Mouse (Mus musculus) liver, embryonic 15.5 days (tissue): Measurements from ENCODE around the gene Polr3g. TPM values are rescaled to one million over a fixed set of nuclear protein-coding genes. Genes with fewer than 3 reads are reported as not detected.
"Not testable (repeated sequence)": the region's sequence is repeated elsewhere in the genome, so short reads cannot be mapped to it uniquely, and the experiment has no call there.

Source experiments
- ATAC-seq: fragments of 200-750 bp; cut with Nextera tagmentation; 2 replicates; pipeline ENCODE4 v1.8.0; 2017; ENCODE audit warnings: moderate number of reproducible peaks, mild to moderate bottlenecking, moderate library complexity; ENCODE audit not compliant: insufficient read depth
- H3K27ac ChIP-seq: fragments of 300-500 bp; sonication (generic); replicated peaks from 2 replicates; pipeline ENCODE4 v1.5.1; 2015; ENCODE audit warnings: mild to moderate bottlenecking, inconsistent platforms
- H3K27me3 ChIP-seq: fragments of 300-500 bp; sonication (generic); 2 replicates; pipeline ENCODE4 v1.6.1; 2015; ENCODE audit warnings: mild to moderate bottlenecking, inconsistent platforms
- H3K36me3 ChIP-seq: fragments of 300-500 bp; sonication (generic); replicated peaks from 2 replicates; pipeline ENCODE4 v1.6.1; 2015; ENCODE audit warnings: moderate library complexity, mild to moderate bottlenecking, inconsistent platforms
- H3K4me1 ChIP-seq: fragments of 300-500 bp; sonication (generic); replicated peaks from 2 replicates; pipeline ENCODE4 v1.6.1; 2015; ENCODE audit warnings: inconsistent platforms
- H3K4me2 ChIP-seq: fragments of 300-500 bp; sonication (generic); 2 replicates; pipeline ENCODE4 v1.6.1; 2015; ENCODE audit warnings: moderate library complexity, mild to moderate bottlenecking, inconsistent platforms
- H3K4me3 ChIP-seq: fragments of 300-500 bp; sonication (generic); replicated peaks from 2 replicates; pipeline ENCODE4 v1.5.1; 2015; ENCODE audit warnings: mild to moderate bottlenecking, inconsistent platforms
- H3K9ac ChIP-seq: fragments of 300-500 bp; sonication (generic); 2 replicates; pipeline ENCODE4 v1.6.1; 2015; ENCODE audit warnings: moderate library complexity, mild to moderate bottlenecking, inconsistent platforms
- H3K9me3 ChIP-seq: fragments of 300-500 bp; sonication (generic); replicated peaks from 2 replicates; pipeline ENCODE4 v1.6.1; 2016; ENCODE audit warnings: inconsistent platforms
- WGBS: fragments of 180-500 bp; shearing (Covaris S2); methylation state at CpG from one replicate; pipeline ENCODE4 v1.1.7; 2015; ENCODE audit warnings: mixed read lengths; ENCODE audit not compliant: insufficient replicate concordance; 5-methylcytosine and 5-hydroxymethylcytosine counted together
- polyA plus RNA-seq: library from polyadenylated mRNA; unstranded; fragments of >200 nt; fragmentation: Nextera tagmentation; extraction: Ambion mirVana; gene quantifications from 2 replicates; pipeline ENCODE4 v1.2.1, GENCODE M21; 2015

Polr3g gene
- polyA plus RNA-seq, 1 experiment from 2014 or later = 10.0 TPM

DNA sequence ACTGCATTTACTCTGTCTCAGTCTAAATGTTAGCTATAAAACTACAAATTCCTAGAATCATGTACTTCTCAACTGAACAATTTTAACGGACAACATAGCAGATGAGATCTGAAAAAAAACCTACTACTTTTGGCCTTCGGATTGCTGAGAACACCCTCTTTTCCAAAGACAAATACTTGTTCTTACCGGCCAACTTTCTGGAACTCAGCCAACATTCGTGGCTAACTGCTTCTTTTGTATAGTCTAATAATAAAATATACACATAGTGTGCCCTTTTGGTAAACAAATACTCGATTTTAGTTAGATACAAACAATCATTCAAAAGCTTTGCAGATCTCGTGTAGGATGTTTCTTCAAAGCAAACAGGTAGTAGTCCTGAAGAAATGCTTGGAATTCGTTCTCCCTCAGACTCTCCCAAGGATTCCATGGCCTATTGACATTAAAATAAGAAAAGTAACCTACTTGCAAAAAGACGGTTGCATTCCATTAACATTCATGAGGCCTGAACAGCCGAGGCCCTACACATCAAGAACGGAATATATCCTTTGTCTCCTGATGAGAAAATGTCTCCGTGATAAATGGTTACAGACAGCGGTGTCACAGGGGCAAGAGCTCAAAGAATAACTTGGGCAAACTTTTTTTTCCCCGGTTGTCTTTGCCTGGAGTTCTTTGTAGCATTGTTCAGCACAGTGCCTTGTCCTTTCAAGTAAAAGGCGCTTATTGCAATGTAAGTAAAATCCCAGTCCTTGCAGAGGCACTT, 54.5 kb downstream of the Polr3g start:
- ATAC-seq = no peak
- WGBS = 65% methylated on average over 14 of the region's 14 CpGs
- H3K4me1 ChIP-seq = peaks cover 35% of the 10 kb centered on the region
- 0 out of 2 replicates have a peak overlapping the region, but pooled peaks have one; percentile 72 for H3K9ac ChIP-seq
- H3K4me3 ChIP-seq = peak overlapping the region; percentile 82
- H3K36me3 ChIP-seq = no peaks in the 10 kb centered on the region
- H3K4me2 ChIP-seq = peak overlapping the region; percentile 82
- peak overlapping the region; percentile 96 for H3K27ac ChIP-seq
- no peaks in the 10 kb centered on the region for H3K27me3 ChIP-seq
- no peaks in the 10 kb centered on the region for H3K9me3 ChIP-seq

DNA sequence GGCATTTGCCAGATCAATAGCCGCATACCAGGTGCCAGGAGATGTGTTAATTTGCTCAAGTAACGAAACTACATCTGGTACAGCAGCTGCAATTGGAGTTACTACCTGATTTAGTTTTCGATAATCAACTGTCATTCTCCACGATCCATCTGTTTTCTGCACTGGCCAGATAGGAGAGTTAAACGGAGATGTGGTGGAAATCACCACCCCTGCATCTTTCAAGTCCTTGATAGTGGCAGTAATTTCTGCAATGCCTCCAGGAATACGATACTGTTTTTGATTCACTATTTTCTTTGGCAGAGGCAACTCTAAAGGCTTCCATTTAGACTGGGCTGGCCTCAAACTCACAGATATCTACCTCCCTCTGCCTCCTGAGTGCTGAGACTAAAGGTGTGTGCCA, 60.4 kb downstream of the Polr3g start:
- not testable (repeated sequence) for ATAC-seq, H3K36me3 ChIP-seq, H3K27ac ChIP-seq, H3K9me3 ChIP-seq, H3K27me3 ChIP-seq, H3K9ac ChIP-seq, H3K4me3 ChIP-seq
- Histone ChIP-seq H3K4me1 (peaks cover 29% of the 10 kb centered on the region), H3K4me2 (peak overlapping the region; percentile 56)
- WGBS = 20% methylated on average over 5 of the region's 6 CpGs

DNA sequence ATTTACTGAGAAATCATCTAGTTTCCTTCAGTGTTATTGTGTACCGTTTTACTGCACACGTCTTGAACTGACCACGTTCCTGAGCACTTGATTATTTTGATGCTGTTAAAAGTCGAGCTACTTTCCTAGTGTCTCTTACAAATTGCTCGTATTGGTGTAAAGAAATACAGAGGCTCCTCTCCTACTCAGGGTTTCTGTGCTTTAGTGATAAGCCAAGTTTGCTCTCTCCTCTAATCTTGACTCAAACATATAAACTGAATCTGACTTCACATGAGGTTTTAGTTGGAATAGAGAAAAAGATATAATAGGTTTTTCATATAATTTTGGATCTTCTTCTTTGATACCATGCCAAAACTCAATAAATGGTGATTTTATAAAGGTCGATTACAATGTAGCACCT, 64.5 kb downstream of the Polr3g start:
- H3K36me3 ChIP-seq = no peaks in the 10 kb centered on the region
- peak overlapping the region; percentile 79 for H3K27ac ChIP-seq
- H3K9me3 ChIP-seq = no peaks in the 10 kb centered on the region
- no peaks in the 10 kb centered on the region for H3K27me3 ChIP-seq
- ATAC-seq = 0 out of 2 replicates have a peak, but pooled peaks have one; percentile 28
- H3K4me1 ChIP-seq = peaks cover 63% of the 10 kb centered on the region
- 22% methylated on average over 6 of the region's 6 CpGs for WGBS
- H3K9ac ChIP-seq = no peak overlapping the region
- no peak overlapping the region for H3K4me3 ChIP-seq
- H3K4me2 ChIP-seq = peak overlapping the region; percentile 34; the same call in 1 of the 2 replicates

DNA sequence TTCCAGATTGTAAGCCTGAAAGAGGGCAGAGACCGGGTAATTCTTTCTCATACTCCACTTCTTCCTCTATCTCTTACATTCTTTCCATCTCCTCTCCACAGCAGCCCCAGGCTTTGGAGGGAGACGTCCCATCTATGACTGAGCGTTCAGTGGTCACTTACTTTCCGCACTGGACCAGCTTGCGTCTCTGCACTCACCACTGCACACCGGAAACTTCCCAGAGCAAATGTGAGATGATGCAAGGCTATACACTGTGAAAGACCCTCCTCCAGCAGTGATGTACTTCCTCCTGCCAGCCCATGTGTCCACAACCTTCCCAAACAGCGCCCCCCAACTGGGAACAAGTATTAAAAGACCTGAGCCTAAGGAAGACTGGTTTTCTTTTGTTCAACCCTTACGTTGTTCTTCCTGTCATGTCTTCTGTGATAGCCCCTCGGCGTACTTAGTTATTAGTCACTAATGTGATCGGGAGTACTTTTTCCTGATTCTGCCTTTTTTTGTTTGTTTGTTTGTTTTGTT, 66.7 kb downstream of the Polr3g start:
- Histone ChIP-seq H3K27ac (peak overlapping the region; percentile 94; the same call in 1 of the 2 replicates), H3K4me2 (no peak overlapping the region), H3K4me3 (no peak overlapping the region), H3K9me3 (no peaks in the 10 kb centered on the region), H3K4me1 (peaks cover 65% of the 10 kb centered on the region), H3K27me3 (no peaks in the 10 kb centered on the region), H3K36me3 (no peaks in the 10 kb centered on the region), H3K9ac (no peak overlapping the region)
- ATAC-seq = no peak
- 87% methylated on average over 11 of the region's 11 CpGs for WGBS

DNA sequence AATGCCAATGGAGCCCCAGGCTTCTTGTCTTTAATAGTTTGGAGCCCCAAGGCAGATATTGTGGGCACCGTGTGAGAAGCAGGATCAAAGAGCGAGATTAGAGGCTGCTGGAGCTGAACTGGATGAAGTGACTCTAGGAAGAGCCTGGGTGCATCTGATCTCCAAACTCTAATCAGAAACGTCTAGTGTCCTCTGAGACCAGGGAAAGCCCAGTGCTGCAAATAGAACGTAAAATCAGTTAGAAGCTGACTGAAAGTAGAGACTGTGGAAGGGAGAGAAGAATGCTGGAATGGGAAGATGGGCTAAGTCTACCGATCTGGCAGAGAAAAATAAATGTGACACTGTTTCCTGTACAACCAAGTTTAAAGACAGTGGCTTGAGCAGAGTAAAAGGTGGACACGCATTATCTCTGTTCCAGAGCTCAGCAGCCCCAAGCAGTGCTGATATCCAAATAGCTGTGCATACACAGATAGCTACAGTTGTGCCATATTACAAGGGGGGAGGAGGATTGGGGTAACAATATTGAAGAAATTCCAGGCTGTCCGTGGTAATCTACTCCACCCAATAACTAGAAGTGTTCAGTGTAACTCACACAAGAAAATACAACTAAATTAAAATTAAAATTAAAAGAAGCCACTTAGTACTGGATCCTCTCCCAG, 68.2 kb downstream of the Polr3g start:
- Histone ChIP-seq H3K4me2 (peak overlapping the region; percentile 66), H3K9ac (peak overlapping the region; percentile 35; the same call in 1 of the 2 replicates), H3K9me3 (no peaks in the 10 kb centered on the region), H3K27me3 (0 out of 2 replicates have a peak, but pooled peaks cover 2% of the 10 kb centered on the region), H3K4me3 (peak overlapping the region; percentile 37), H3K27ac (peak overlapping the region; percentile 94), H3K36me3 (no peaks in the 10 kb centered on the region), H3K4me1 (peaks cover 60% of the 10 kb centered on the region)
- WGBS = 13% methylated on average over 7 of the region's 7 CpGs
- ATAC-seq = peak; percentile 95

DNA sequence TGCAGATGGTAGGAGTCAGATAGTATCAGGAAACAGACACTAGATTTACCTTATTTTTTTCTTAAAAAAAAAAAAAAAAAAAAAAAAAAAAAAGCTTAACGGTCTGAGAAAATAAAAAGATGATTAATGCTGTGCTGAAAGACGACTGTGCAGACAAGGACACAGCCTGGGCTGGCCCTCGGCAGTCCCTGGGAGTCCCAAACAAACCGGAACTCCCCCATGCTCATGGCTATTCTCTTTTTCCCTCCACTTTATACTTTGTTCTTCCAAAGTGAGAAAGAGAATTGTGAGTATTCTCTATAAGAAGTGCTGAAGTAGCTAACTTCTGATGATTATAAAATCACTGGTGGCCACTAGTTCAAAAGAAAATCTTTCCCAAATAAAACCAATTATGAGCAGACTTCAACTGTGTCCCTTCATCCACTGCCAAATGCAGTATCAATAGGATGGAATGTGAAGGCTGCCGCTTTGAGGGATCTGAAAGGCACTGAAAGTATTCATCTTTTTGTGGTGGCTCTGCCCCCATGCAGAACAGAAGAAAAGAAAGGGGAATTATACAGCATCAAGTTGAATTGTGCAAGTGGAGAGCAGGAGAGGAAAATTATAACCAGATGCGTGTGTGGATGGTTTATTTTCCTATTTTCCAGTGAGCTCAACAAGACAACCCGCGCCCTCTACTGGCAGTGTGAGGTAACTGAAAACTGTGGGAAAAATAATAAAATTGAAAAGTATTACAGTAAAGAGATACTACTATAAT, 69.3 kb downstream of the Polr3g start:
- H3K36me3 ChIP-seq = no peaks in the 10 kb centered on the region
- peak overlapping the region; percentile 50 for H3K4me2 ChIP-seq
- WGBS = 25% methylated on average over 8 of the region's 8 CpGs
- H3K4me1 ChIP-seq = peaks cover 50% of the 10 kb centered on the region
- H3K4me3 ChIP-seq = no peak overlapping the region
- no peak for ATAC-seq
- peaks cover 12% of the 10 kb centered on the region; the same call in 1 of the 2 replicates for H3K27me3 ChIP-seq
- H3K9me3 ChIP-seq = no peaks in the 10 kb centered on the region
- H3K27ac ChIP-seq = peak overlapping the region; percentile 57; the same call in 1 of the 2 replicates
- H3K9ac ChIP-seq = 0 out of 2 replicates have a peak overlapping the region, but pooled peaks have one; percentile 10

DNA sequence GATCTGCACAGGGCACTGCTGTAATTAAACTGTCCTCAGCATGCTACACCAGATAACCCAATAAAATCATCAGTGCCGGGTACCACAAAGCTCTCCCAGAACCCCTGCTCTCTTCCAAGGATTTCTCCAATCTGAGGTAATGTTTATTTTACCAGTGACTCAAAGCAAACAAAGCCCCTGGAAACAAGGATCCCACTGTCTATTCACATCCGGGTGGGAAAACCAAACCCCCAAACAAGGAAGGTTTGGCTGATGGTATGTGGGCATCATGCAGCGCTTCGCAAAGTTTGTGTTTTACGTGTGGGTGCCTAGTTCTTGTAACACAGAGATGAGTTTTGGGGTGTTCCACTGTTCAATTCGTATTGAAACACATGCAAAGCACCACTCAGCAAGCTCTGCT, 69.9 kb downstream of the Polr3g start:
- Histone ChIP-seq H3K4me3 (no peak overlapping the region), H3K36me3 (no peaks in the 10 kb centered on the region), H3K9ac (no peak overlapping the region), H3K4me2 (no peak overlapping the region), H3K9me3 (no peaks in the 10 kb centered on the region), H3K27me3 (peaks cover 18% of the 10 kb centered on the region; the same call in 1 of the 2 replicates), H3K4me1 (peaks cover 44% of the 10 kb centered on the region), H3K27ac (no peak overlapping the region)
- no peak for ATAC-seq
- WGBS = 44% methylated on average over 6 of the region's 6 CpGs

DNA sequence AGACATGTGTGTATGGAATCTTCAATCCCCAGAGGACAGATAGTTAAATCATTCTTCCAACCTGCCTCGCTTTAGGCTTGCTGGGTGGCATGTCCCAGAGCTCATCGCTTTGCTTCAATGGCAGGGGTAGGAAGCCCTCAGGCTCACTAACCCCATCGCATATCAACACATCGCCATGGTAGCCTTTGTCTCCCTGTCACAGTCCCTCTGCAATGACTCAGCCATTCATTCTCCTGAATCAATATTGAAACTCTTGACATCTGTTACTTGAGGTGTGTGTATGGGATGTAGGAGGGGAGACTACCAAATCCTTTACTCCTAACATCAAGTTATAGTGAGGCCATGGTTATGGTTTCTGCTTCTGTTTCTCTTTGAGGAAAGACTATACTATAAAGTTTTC, 71.2 kb downstream of the Polr3g start:
- Histone ChIP-seq H3K9ac (no peak overlapping the region), H3K9me3 (no peaks in the 10 kb centered on the region), H3K27ac (no peak overlapping the region), H3K4me3 (no peak overlapping the region), H3K4me2 (no peak overlapping the region), H3K4me1 (peaks cover 34% of the 10 kb centered on the region), H3K36me3 (no peaks in the 10 kb centered on the region), H3K27me3 (peaks cover 29% of the 10 kb centered on the region)
- ATAC-seq = no peak
- 44% methylated on average over 4 of the region's 4 CpGs for WGBS

DNA sequence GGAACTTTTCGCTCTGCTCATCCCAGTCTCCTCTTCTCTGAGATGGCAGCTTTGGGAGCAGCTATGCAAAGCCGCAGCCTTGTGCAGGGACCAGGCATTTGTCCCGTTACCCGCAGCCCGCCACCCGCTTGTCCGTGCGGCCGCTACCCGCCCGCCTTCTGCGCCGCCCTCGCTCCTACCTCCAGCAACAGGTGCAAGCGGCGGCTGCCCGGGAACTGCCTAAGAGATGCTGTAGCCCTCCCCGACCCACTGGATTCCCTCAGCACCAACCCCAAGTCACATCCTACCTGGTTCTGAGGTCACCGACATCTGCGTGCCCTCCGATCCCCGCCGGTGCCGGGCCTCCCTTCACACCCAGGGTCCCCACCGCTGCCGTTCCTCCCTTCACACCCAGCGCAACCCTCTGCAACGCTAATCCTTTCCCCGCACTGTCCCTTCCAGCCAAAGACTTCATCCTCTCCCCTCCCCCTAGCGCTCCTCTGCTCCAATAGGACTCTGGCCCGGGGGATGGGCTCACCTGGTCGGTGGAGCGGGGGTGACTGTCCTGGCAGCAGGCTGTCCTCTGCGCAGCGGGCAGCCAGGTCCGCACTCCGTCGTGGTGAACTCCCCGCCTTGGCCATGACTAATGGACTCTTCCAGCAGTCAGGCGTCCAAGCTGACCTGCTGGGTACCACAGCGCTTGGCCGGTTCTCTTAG, 77.9 kb downstream of the Polr3g start, which contains the start of gene Adgrv1:
Adgrv1 (minus strand) TSS at position 435 of the 696 bp plus-strand sequence.
- Histone ChIP-seq H3K4me3 (peak within 1 kb of the TSS; percentile 31), H3K27ac (no peak within 1 kb of the TSS), H3K4me1 (peaks cover 9% of the 10 kb centered on the region), H3K9me3 (no peaks in the 10 kb centered on the region), H3K9ac (no peak within 1 kb of the TSS), H3K4me2 (peak within 1 kb of the TSS; percentile 50), H3K36me3 (no peaks in the 10 kb centered on the region), H3K27me3 (peaks cover 78% of the 10 kb centered on the region)
- 3% methylated on average over 42 of the region's 42 CpGs for WGBS
- ATAC-seq = peak; percentile 84

DNA sequence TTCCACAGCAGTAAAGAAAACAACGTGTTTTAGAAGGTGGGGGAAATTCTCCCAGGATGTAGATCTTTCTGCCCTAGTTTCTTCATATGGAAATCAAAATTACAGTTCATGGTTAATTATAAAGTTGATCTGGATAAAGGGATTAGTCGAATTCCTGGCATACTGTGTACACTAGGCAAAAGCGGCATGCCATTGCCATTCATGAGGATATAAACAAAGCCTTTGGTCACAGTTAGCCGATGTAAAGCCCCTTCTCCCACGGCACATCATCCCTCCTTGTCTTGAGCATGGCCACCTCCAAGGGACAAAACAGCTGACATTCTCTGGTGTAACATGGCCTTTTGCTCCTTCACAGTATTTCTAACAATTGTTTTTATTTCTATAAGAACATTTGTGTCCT, 80.2 kb downstream of the Polr3g start:
- H3K27ac ChIP-seq = no peak overlapping the region
- no peak for ATAC-seq
- no peak overlapping the region for H3K9ac ChIP-seq
- no peaks in the 10 kb centered on the region for H3K9me3 ChIP-seq
- WGBS = 64% methylated on average over 5 of the region's 5 CpGs
- no peaks in the 10 kb centered on the region for H3K36me3 ChIP-seq
- H3K27me3 ChIP-seq = peaks cover 59% of the 10 kb centered on the region
- peaks cover 9% of the 10 kb centered on the region for H3K4me1 ChIP-seq
- H3K4me3 ChIP-seq = no peak overlapping the region
- H3K4me2 ChIP-seq = no peak overlapping the region
